Mouse (Mus musculus) Muller cell, postnatal 12 days (primary cell): ENCODE data around the gene Peli1.
"Not testable (repeated sequence)": the region's sequence is repeated elsewhere in the genome, so short reads cannot be mapped to it uniquely, and the experiment has no call there.

Source experiments
- DNase-seq: peaks from one replicate; pipeline ENCODE4 v3.0.0-alpha.2; 2015; ENCODE audit errors: inconsistent ontology term

The Peli1 gene

DNA sequence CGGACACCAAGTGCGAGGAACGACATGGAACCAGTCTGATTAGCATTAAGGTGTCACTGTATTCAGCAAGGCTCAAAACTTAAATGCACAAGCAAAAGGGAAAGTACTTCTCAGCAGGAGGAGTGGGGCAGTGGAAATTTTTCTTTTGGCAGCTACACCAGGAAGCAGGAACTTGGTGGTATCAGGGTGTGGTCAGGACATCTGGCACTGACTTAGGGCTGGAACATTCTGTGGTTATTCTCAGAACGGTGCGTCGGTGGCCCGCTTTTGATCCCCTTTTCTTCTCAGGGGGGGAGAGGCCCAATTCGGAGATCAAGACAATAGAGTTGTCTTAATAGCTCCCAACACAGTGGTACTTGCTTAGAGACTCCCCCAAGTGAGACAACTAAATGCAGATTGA is 100.7 kb downstream of the Peli1 start:
- not testable (repeated sequence) for DNase-seq

DNA sequence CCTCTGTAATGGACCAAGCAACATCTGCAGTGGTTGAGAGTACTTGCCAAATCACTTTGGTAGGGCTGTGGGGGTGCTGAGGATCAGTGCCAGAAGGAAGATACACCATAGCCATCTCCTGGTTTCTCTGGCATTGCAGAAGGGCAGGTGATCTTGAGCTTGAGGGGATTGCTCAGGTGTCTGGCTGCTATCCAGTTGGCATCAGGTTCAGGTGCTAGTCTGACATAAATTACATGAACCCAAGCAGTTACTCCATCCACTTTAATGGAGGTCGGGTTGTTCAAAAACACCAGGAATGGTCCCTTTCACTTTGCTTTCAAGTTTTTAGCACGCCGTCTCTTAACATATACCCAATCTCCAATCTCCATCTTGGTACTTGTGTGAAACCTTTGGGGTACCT is 103.8 kb downstream of the Peli1 start:
- no peak for DNase-seq
